Mouse (Mus musculus) kidney, adult 2 months (tissue): ENCODE results near the gene Med31.

Experiments used
- CTCF ChIP-seq: fragments of 200-500 bp; conservative IDR thresholded peaks from 2 replicates; pipeline ENCODE4 v1.5.1; 2011; ENCODE audit warnings: low read depth, mild to moderate bottlenecking, control low read depth, low read length, moderate library complexity, mixed read lengths; ENCODE audit not compliant: insufficient read depth, insufficient read length
- POLR2A ChIP-seq: fragments of 200-500 bp; IDR thresholded peaks from one replicate; pipeline ENCODE4 v1.6.1; 2011; ENCODE audit warnings: low read depth, low read length, control low read depth

DNA sequence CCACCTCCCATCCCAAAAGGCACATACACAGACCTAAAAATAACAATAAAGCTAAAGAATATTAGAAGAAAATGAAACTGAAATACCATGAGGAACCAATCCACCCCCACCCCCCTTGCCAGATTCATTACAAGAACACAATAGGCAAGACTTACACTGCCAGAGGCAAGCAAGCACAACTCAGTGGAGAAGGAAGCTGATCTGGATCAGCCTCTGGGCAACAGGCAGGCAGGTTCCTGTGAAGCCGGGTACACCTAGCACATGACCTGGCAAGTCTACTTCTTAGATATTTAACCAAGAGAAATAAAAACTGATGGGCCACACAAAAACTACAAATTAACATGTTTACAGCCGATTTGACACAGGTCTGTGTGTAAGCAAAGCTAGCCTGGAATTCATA is 52.2 kb downstream of the Med31 start:
- TF ChIP-seq CTCF (no peak), POLR2A (no peak)
